Mouse (Mus musculus) megakaryocyte, embryonic 14.5 days (primary cell): ENCODE results near the gene Piwil1.

Experiments used
- FLI1 ChIP-seq: IDR thresholded peaks from 2 replicates; pipeline ENCODE4 v1.6.1; 2012; ENCODE audit warnings: low read length, inconsistent platforms, mixed read lengths
- GATA1 ChIP-seq: IDR thresholded peaks from 3 replicates; pipeline ENCODE4 v1.6.1; 2012; ENCODE audit warnings: mixed read lengths, low read length, inconsistent platforms, borderline replicate concordance

DNA sequence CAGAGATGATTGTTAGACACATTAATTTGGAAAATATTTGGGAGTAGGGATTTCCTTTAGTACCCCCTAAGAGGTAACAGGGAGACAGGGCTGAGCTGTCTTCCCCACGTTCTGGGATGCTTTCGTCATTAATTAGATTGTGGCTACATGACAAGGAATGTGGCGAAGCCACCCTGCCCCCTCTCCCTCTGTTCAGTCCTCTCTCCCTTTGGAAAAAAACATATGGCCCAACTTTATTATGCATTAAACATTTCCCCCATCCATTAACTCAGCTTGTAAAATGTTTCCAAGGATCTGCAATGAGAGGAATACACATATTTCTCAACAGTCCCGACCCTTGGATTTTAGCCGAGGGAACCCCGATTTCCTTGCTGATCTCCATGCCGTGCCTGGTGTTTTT is 35.0 kb upstream of the Piwil1 start:
- TF ChIP-seq GATA1 = no peak
- no peak for TF ChIP-seq FLI1
